Mouse (Mus musculus): ENCODE results near the gene Farsb. TPM values are rescaled to one million over a fixed set of nuclear protein-coding genes. Genes with fewer than 3 reads are reported as not detected.

Farsb gene
- polyA plus RNA-seq, 1 experiment from 2014 or later: 123 TPM

DNA sequence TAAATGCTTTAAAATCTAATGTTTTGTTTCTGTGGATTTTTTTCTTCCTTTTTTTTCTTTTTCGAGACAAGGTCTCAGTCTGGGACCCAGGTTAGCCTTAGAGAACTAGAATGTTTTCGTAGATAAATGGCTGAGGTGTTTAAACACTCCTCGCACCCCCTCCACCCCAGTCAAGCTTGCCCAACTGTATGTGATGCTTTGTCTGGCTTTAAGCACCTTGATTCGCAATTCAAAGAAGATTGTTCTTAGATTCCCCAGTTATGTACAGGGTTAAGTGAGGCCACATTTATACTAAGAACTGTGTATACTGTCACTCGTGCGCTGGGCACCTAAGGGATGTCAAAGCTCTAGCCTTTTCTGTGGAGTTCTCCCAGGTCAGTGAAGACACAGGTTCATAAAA is 68.4 kb downstream of the Farsb start:
- H3K4me1 ChIP-seq: peaks cover 26% of the 10 kb centered on the region; the same call in 1 of the 2 replicates
- peaks cover 10% of the 10 kb centered on the region; the same call in 1 of the 2 replicates for H3K36me3 ChIP-seq
- H3K4me3 ChIP-seq (replicated peaks): no peak overlapping the region
- H3K9ac ChIP-seq: no peak overlapping the region
- no peak overlapping the region for H3K4me2 ChIP-seq (replicated peaks)
- H3K27ac ChIP-seq (replicated peaks): no peak overlapping the region
- WGBS: 89% methylated on average over 6 of the region's 6 CpGs
- no peaks in the 10 kb centered on the region for H3K9me3 ChIP-seq (replicated peaks)
- ATAC-seq (ENCODE audit: insufficient number of reproducible peaks, low FRiP score, low TSS enrichment, low read depth): no peak
- no peaks in the 10 kb centered on the region for H3K27me3 ChIP-seq

DNA sequence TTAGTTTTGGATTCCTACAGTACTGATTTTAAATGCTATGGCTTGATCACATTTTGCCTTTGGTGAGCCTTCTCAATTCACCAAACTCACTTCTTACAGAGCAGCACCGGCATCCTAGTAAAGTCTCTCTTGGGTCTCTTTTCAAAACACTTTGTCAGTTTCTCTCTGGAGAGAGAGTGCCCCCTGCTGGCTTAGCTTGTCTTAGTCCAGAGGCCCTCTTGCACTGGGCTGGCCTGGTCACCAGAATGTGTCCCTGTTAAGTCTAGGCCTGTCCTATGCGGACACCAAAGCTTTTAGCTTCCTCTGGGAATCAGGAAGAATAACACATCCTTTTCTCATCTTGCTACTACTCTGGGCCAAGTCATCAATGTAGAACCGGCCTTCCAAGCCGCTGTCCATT is 69.1 kb downstream of the Farsb start:
- no peaks in the 10 kb centered on the region for H3K27me3 ChIP-seq
- no peak overlapping the region for H3K4me3 ChIP-seq (replicated peaks)
- no peak overlapping the region for H3K27ac ChIP-seq (replicated peaks)
- 0 out of 2 replicates have a peak, but pooled peaks have one; percentile 47 for ATAC-seq (ENCODE audit: insufficient number of reproducible peaks, low FRiP score, low TSS enrichment, low read depth)
- H3K9ac ChIP-seq: no peak overlapping the region
- H3K4me1 ChIP-seq: peaks cover 26% of the 10 kb centered on the region; the same call in 1 of the 2 replicates
- WGBS: 43% methylated on average over 4 of the region's 4 CpGs
- no peak overlapping the region for H3K4me2 ChIP-seq (replicated peaks)
- H3K36me3 ChIP-seq: peaks cover 7% of the 10 kb centered on the region; the same call in 1 of the 2 replicates
- no peaks in the 10 kb centered on the region for H3K9me3 ChIP-seq (replicated peaks)

GRCm38 (mm10) chr1:78417154-78417911 is 71.4 kb downstream of the Farsb start:
- peaks cover 4% of the 10 kb centered on the region; the same call in 1 of the 2 replicates for H3K36me3 ChIP-seq
- H3K4me3 ChIP-seq (replicated peaks): no peak overlapping the region
- ATAC-seq (ENCODE audit: insufficient number of reproducible peaks, low FRiP score, low TSS enrichment, low read depth): no peak
- no peak overlapping the region for H3K4me2 ChIP-seq (replicated peaks)
- no peaks in the 10 kb centered on the region for H3K27me3 ChIP-seq
- no peak overlapping the region for H3K27ac ChIP-seq (replicated peaks)
- no peak overlapping the region for H3K9ac ChIP-seq
- 95% methylated on average over 9 of the region's 9 CpGs for WGBS
- H3K9me3 ChIP-seq (replicated peaks): no peaks in the 10 kb centered on the region
- peaks cover 27% of the 10 kb centered on the region for H3K4me1 ChIP-seq

DNA sequence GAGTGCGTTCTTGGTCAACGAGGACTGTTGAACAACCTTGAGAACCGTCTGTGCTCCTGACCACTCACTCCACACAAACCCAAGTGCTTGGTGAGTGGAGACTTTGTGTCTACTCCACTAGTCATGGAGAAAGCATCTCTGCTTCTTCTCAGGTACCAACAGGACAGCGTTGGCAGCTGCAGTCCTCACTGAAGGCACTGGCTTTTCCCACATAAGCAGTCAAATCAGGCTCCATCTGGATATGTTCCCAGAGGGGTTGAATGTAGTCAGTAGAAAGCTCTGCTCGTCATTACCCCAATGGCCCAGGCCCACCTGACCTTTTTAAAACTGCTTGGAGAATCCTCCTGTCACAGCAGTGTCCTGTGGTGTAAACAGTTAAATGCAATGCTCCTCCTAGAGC is 74.3 kb downstream of the Farsb start:
- Histone ChIP-seq H3K4me1 (peaks cover 16% of the 10 kb centered on the region; the same call in 1 of the 2 replicates), H3K9ac (no peak overlapping the region), H3K4me3 (replicated peaks) (no peak overlapping the region), H3K27ac (replicated peaks) (no peak overlapping the region), H3K36me3 (peaks cover 4% of the 10 kb centered on the region; the same call in 1 of the 2 replicates), H3K9me3 (replicated peaks) (no peaks in the 10 kb centered on the region), H3K4me2 (replicated peaks) (no peak overlapping the region), H3K27me3 (no peaks in the 10 kb centered on the region)
- no peak for ATAC-seq (ENCODE audit: insufficient number of reproducible peaks, low FRiP score, low TSS enrichment, low read depth)
- WGBS: 89% methylated on average over 5 of the region's 5 CpGs

- Histone ChIP-seq H3K4me1 (peaks cover 11% of the 10 kb centered on the region; the same call in 1 of the 2 replicates), H3K36me3 (no peaks in the 10 kb centered on the region), H3K4me2 (replicated peaks) (no peak overlapping the region), H3K9ac (no peak overlapping the region), H3K9me3 (replicated peaks) (no peaks in the 10 kb centered on the region), H3K27me3 (no peaks in the 10 kb centered on the region), H3K27ac (replicated peaks) (0 out of 2 replicates have a peak overlapping the region, but pooled peaks have one; percentile 9), H3K4me3 (replicated peaks) (no peak overlapping the region)
- 28% methylated on average over 7 of the region's 7 CpGs for WGBS
- ATAC-seq (ENCODE audit: insufficient number of reproducible peaks, low FRiP score, low TSS enrichment, low read depth): no peak
These were observed 76.0 kb downstream of the Farsb start for GRCm38 (mm10) chr1:78412668-78413067.

DNA sequence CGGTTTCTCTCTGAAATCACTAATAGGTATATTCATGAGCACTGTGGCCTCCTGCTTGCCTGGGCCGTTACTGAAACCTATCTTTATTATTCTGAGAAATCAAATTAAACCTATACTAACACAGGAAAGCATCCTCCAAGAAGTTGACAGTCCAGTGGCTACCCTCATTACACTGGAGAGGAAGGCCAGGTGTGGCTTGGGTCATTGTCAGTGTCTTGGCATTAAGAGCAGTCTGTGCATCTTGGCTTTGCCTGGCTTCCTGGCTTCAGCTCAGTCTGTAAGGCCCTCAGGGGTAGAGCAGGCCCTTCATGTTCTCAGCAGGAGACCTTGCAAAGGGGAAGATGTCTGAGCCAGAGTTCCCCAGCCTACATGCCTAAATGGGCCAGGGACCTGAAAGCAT is 79.3 kb downstream of the Farsb start:
- Histone ChIP-seq H3K36me3 (no peaks in the 10 kb centered on the region), H3K27ac (replicated peaks) (no peak overlapping the region)
- 82% methylated on average over 2 of the region's 2 CpGs for WGBS

DNA sequence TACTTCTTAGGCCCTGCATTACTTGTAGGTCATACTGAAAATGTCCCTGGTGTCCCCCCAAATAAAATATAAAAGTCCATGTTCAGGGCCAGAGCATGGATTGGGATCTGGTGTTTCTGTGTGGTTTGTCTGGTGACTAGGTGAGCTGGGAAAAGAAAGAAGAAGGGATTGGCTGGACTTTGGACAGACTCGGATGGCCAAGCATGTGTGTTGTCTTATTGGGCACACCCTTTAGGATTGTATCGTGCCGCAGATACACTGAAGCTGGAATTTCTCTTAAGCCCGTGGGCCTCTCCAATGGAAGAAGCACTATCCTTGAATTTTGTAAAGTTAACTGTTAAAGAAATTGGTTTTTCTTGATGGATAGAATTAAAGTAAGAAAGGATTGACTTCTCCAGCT is 87.3 kb downstream of the Farsb start:
- H3K4me3 ChIP-seq (replicated peaks): no peak overlapping the region
- 92% methylated on average over 4 of the region's 4 CpGs for WGBS
- no peaks in the 10 kb centered on the region for H3K27me3 ChIP-seq
- no peaks in the 10 kb centered on the region for H3K36me3 ChIP-seq
- ATAC-seq (ENCODE audit: insufficient number of reproducible peaks, low FRiP score, low TSS enrichment, low read depth): no peak
- no peak overlapping the region for H3K4me2 ChIP-seq (replicated peaks)
- H3K4me1 ChIP-seq: peaks cover 7% of the 10 kb centered on the region
- H3K9me3 ChIP-seq (replicated peaks): no peaks in the 10 kb centered on the region
- no peak overlapping the region for H3K9ac ChIP-seq
- H3K27ac ChIP-seq (replicated peaks): no peak overlapping the region

More for the DNA sequence above, 79.3 kb downstream of the Farsb start:
- H3K4me1 ChIP-seq: peaks cover 11% of the 10 kb centered on the region; the same call in 1 of the 2 replicates
- H3K27me3 ChIP-seq: no peaks in the 10 kb centered on the region
- no peak for ATAC-seq (ENCODE audit: insufficient number of reproducible peaks, low FRiP score, low TSS enrichment, low read depth)
- H3K9me3 ChIP-seq (replicated peaks): no peaks in the 10 kb centered on the region
- no peak overlapping the region for H3K9ac ChIP-seq
- H3K4me3 ChIP-seq (replicated peaks): no peak overlapping the region
- H3K4me2 ChIP-seq (replicated peaks): no peak overlapping the region

GRCm38 (mm10) chr1:78399755-78400154 is 88.9 kb downstream of the Farsb start:
- H3K27me3 ChIP-seq: no peaks in the 10 kb centered on the region
- peaks cover 24% of the 10 kb centered on the region for H3K4me1 ChIP-seq
- H3K36me3 ChIP-seq: no peaks in the 10 kb centered on the region
- no peak overlapping the region for H3K9ac ChIP-seq
- no peaks in the 10 kb centered on the region for H3K9me3 ChIP-seq (replicated peaks)
- ATAC-seq (ENCODE audit: insufficient number of reproducible peaks, low FRiP score, low TSS enrichment, low read depth): no peak
- no peak overlapping the region for H3K27ac ChIP-seq (replicated peaks)
- H3K4me2 ChIP-seq (replicated peaks): no peak overlapping the region
- WGBS: 70% methylated on average over 3 of the region's 3 CpGs
- no peak overlapping the region for H3K4me3 ChIP-seq (replicated peaks)

DNA sequence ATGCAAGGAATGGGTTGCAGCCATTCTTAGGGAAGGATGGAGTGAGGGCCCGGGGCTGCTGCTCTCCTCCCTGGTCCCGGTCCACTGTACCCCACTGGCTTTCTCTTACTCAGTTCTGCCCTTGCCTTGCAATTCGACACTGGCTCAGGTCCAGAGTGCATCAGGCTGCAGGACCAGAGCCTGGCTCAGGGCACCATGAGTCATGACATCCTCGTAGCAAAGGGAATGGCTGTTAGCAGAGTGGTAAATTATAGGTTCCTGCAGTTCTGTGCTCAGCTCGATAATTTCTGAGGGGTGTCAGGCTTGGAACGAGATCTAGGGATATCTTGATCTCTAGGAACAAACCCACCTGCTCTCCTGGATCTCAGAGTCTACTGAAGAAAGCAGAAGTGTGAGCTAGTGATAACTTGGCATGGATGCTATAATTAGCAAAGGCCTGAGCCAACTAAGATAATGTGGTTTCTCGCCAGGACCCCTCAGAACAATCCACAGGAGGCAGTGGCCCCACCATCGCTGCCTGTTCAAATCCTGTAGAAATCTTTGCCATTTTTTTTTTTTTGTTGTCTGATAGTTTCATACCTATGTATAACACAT is 92.3 kb downstream of the Farsb start:
- Histone ChIP-seq H3K4me2 (replicated peaks) (0 out of 2 replicates have a peak overlapping the region, but pooled peaks have one; percentile 1), H3K27ac (replicated peaks) (peak overlapping the region; percentile 79), H3K4me3 (replicated peaks) (no peak overlapping the region), H3K4me1 (peaks cover 25% of the 10 kb centered on the region), H3K9me3 (replicated peaks) (no peaks in the 10 kb centered on the region), H3K36me3 (no peaks in the 10 kb centered on the region), H3K27me3 (no peaks in the 10 kb centered on the region), H3K9ac (no peak overlapping the region)
- WGBS: 30% methylated on average over 8 of the region's 8 CpGs
- ATAC-seq (ENCODE audit: insufficient number of reproducible peaks, low FRiP score, low TSS enrichment, low read depth): peak; percentile 61; the same call in 1 of the 2 replicates

- 24% methylated on average over 6 of the region's 6 CpGs for WGBS
- no peak overlapping the region for H3K4me2 ChIP-seq (replicated peaks)
- H3K9me3 ChIP-seq (replicated peaks): no peaks in the 10 kb centered on the region
- no peaks in the 10 kb centered on the region for H3K36me3 ChIP-seq
- peak overlapping the region; percentile 79 for H3K27ac ChIP-seq (replicated peaks)
- peaks cover 25% of the 10 kb centered on the region for H3K4me1 ChIP-seq
- no peak overlapping the region for H3K9ac ChIP-seq
- 0 out of 2 replicates have a peak, but pooled peaks have one; percentile 34 for ATAC-seq (ENCODE audit: insufficient number of reproducible peaks, low FRiP score, low TSS enrichment, low read depth)
- H3K27me3 ChIP-seq: no peaks in the 10 kb centered on the region
- H3K4me3 ChIP-seq (replicated peaks): no peak overlapping the region
These were observed 93.0 kb downstream of the Farsb start for GRCm38 (mm10) chr1:78395737-78396136.

DNA sequence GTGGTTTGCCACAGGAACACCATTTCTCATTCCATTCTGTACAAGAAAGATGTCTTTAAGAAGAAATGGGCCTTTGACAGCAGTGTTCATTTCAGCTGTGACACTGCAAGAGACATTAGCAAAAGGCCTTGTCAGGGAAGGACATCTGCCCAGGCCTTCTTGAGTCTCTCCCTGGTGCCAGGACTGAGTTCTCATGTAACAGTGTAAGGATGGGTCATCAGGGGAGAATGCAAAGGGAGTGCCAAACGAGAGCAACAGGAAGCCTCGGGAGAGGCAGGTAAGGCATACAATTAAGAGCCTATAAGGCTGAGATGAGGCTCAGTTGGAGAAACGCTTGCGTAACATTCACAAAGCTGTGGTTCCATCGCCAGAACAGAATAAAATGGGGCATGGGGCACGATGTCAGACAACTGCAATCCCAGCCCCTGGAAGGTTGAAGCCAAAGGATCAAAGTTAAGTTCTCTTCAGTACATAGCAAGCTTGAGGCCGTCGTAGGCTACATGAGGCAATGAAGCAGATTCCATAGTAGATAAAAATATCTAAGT is 93.4 kb downstream of the Farsb start:
- Histone ChIP-seq H3K36me3 (no peaks in the 10 kb centered on the region), H3K4me1 (peaks cover 25% of the 10 kb centered on the region), H3K9me3 (replicated peaks) (no peaks in the 10 kb centered on the region), H3K4me2 (replicated peaks) (no peak overlapping the region), H3K27me3 (no peaks in the 10 kb centered on the region), H3K9ac (no peak overlapping the region), H3K4me3 (replicated peaks) (no peak overlapping the region), H3K27ac (replicated peaks) (peak overlapping the region; percentile 79)
- 42% methylated on average over 8 of the region's 8 CpGs for WGBS
- no peak for ATAC-seq (ENCODE audit: insufficient number of reproducible peaks, low FRiP score, low TSS enrichment, low read depth)

Data from embryonic facial prominence, embryonic 15.5 days (tissue).